Mouse (Mus musculus) forebrain, embryonic 11.5 days (tissue): ENCODE measurements at regions not wholly inside any gene's neighbourhood (a gene's known extent, or its start where the extent isn't known, plus 50 kb on each side); places are given as distances from the start of the nearest gene placed in this dataset.

Source experiments
- ATAC-seq: fragments of 200-750 bp; cut with Nextera tagmentation; replicated peaks from 2 replicates; pipeline ENCODE4 v1.8.0; 2017; ENCODE audit warnings: moderate TSS enrichment; ENCODE audit not compliant: low FRiP score
- DNase-seq: peaks from one replicate; pipeline ENCODE4 v3.0.0-alpha.2; 2017; ENCODE audit warnings: low spot score
- H3K27ac ChIP-seq: fragments of 300-500 bp; sonication (generic); 2 replicates; pipeline ENCODE4 v1.5.1; 2014; ENCODE audit warnings: low read depth, low read length
- H3K27me3 ChIP-seq: fragments of 300-500 bp; sonication (generic); 2 replicates; pipeline ENCODE4 v1.6.1; 2014; ENCODE audit warnings: mild to moderate bottlenecking, low read length, mixed read lengths; ENCODE audit not compliant: control insufficient read depth, insufficient read depth
- H3K36me3 ChIP-seq: fragments of 300-500 bp; sonication (generic); 2 replicates; pipeline ENCODE4 v1.6.1; 2014; ENCODE audit warnings: mild to moderate bottlenecking, low read length, moderate library complexity, mixed read lengths; ENCODE audit not compliant: control insufficient read depth, insufficient read depth
- H3K4me1 ChIP-seq: fragments of 300-500 bp; sonication (generic); replicated peaks from 2 replicates; pipeline ENCODE4 v1.6.1; 2014; ENCODE audit warnings: low read length, mixed read lengths; ENCODE audit not compliant: control insufficient read depth, insufficient read depth
- H3K4me2 ChIP-seq: fragments of 300-500 bp; sonication (generic); 2 replicates; pipeline ENCODE4 v1.6.1; 2014; ENCODE audit warnings: low read depth, mild to moderate bottlenecking, low read length, moderate library complexity, mixed read lengths; ENCODE audit not compliant: severe bottlenecking
- H3K4me3 ChIP-seq: fragments of 300-500 bp; sonication (generic); 2 replicates; pipeline ENCODE4 v1.5.1; 2014; ENCODE audit warnings: low read depth, low read length
- H3K9ac ChIP-seq: fragments of 300-500 bp; sonication (generic); 2 replicates; pipeline ENCODE4 v1.6.1; 2014; ENCODE audit warnings: low read length
- H3K9me3 ChIP-seq: fragments of 300-500 bp; sonication (generic); 2 replicates; pipeline ENCODE4 v1.6.1; 2016; ENCODE audit warnings: low read length, mixed read lengths; ENCODE audit not compliant: control insufficient read depth
- WGBS: fragments of 180-500 bp; shearing (Covaris S2); extraction: QIAGEN DNeasy Blood & Tissue Kit; methylation state at CpG from one replicate; pipeline ENCODE4 v1.1.7; 2014; 5-methylcytosine and 5-hydroxymethylcytosine counted together

- no peak for ATAC-seq
- Histone ChIP-seq H3K27me3 (no peaks in the 10 kb centered on the region), H3K4me2 (no peak overlapping the region), H3K4me3 (no peak overlapping the region), H3K27ac (no peak overlapping the region), H3K9ac (no peak overlapping the region), H3K4me1 (no peaks in the 10 kb centered on the region), H3K36me3 (no peaks in the 10 kb centered on the region), H3K9me3 (no peaks in the 10 kb centered on the region)
- DNase-seq: no peak
Observed at GRCm38 (mm10) chr17:89357241-89357640, 156.8 kb upstream of the Fshr start.

- no peak overlapping the region for H3K4me2 ChIP-seq
- ATAC-seq (no peak), DNase-seq (no peak)
- WGBS: 79% methylated on average over 8 of the region's 8 CpGs
- H3K27me3 ChIP-seq: no peaks in the 10 kb centered on the region
- H3K4me3 ChIP-seq: no peak overlapping the region
- no peaks in the 10 kb centered on the region for H3K4me1 ChIP-seq
- no peaks in the 10 kb centered on the region for H3K9me3 ChIP-seq
- H3K27ac ChIP-seq: no peak overlapping the region
- no peak overlapping the region for H3K9ac ChIP-seq
- no peaks in the 10 kb centered on the region for H3K36me3 ChIP-seq
Observed at GRCm38 (mm10) chr17:89340497-89341205, 140.2 kb upstream of the Fshr start.

- WGBS: 58% methylated on average over 2 of the region's 2 CpGs
- no peaks in the 10 kb centered on the region for H3K36me3 ChIP-seq
Observed at GRCm38 (mm10) chr17:89319602-89320288, 119.3 kb upstream of the Fshr start.

GRCm38 (mm10) chr17:89318356-89318755, 117.9 kb upstream of the Fshr start:
- Histone ChIP-seq H3K9me3 (no peaks in the 10 kb centered on the region), H3K4me3 (no peak overlapping the region), H3K27ac (no peak overlapping the region), H3K36me3 (no peaks in the 10 kb centered on the region), H3K4me1 (no peaks in the 10 kb centered on the region), H3K27me3 (no peaks in the 10 kb centered on the region), H3K4me2 (no peak overlapping the region), H3K9ac (no peak overlapping the region)
- DNase-seq (no peak), ATAC-seq (no peak)
- 79% methylated on average over 1 of the region's 1 CpGs for WGBS

More at GRCm38 (mm10) chr17:89319602-89320288, 119.3 kb upstream of the Fshr start:
- Histone ChIP-seq H3K9ac (no peak overlapping the region), H3K4me1 (no peaks in the 10 kb centered on the region), H3K4me3 (no peak overlapping the region), H3K27me3 (no peaks in the 10 kb centered on the region), H3K27ac (no peak overlapping the region), H3K9me3 (no peaks in the 10 kb centered on the region), H3K4me2 (no peak overlapping the region)
- no peak for DNase-seq
- ATAC-seq: no peak

- H3K4me3 ChIP-seq: no peak overlapping the region
- H3K4me1 ChIP-seq: no peaks in the 10 kb centered on the region
- DNase-seq (no peak), ATAC-seq (no peak)
- WGBS: 89% methylated on average over 12 of the region's 12 CpGs
- no peak overlapping the region for H3K4me2 ChIP-seq
- H3K27me3 ChIP-seq: no peaks in the 10 kb centered on the region
- no peak overlapping the region for H3K27ac ChIP-seq
- no peak overlapping the region for H3K9ac ChIP-seq
- H3K36me3 ChIP-seq: no peaks in the 10 kb centered on the region
- H3K9me3 ChIP-seq: no peaks in the 10 kb centered on the region
Observed at GRCm38 (mm10) chr17:89311133-89311532, 110.7 kb upstream of the Fshr start.

GRCm38 (mm10) chr17:89301325-89301724, 100.8 kb upstream of the Fshr start:
- no peak overlapping the region for H3K4me3 ChIP-seq
- H3K27me3 ChIP-seq: no peaks in the 10 kb centered on the region
- no peak for DNase-seq
- H3K9ac ChIP-seq: no peak overlapping the region
- no peak overlapping the region for H3K4me2 ChIP-seq
- no peaks in the 10 kb centered on the region for H3K36me3 ChIP-seq
- WGBS: 90% methylated on average over 4 of the region's 4 CpGs
- ATAC-seq: no peak
- no peaks in the 10 kb centered on the region for H3K4me1 ChIP-seq
- no peak overlapping the region for H3K27ac ChIP-seq
- H3K9me3 ChIP-seq: no peaks in the 10 kb centered on the region

GRCm38 (mm10) chr17:89297277-89298002, 97.0 kb upstream of the Fshr start:
- DNase-seq: no peak
- H3K4me3 ChIP-seq: no peak overlapping the region
- H3K9me3 ChIP-seq: no peaks in the 10 kb centered on the region
- no peak overlapping the region for H3K4me2 ChIP-seq
- no peak overlapping the region for H3K9ac ChIP-seq
- ATAC-seq: no peak
- H3K27ac ChIP-seq: no peak overlapping the region
- WGBS: 37% methylated on average over 4 of the region's 4 CpGs
- H3K27me3 ChIP-seq: no peaks in the 10 kb centered on the region
- H3K36me3 ChIP-seq: no peaks in the 10 kb centered on the region
- H3K4me1 ChIP-seq: no peaks in the 10 kb centered on the region

- Histone ChIP-seq H3K27me3 (no peaks in the 10 kb centered on the region), H3K9ac (no peak overlapping the region), H3K4me2 (no peak overlapping the region), H3K36me3 (no peaks in the 10 kb centered on the region), H3K27ac (no peak overlapping the region), H3K9me3 (peaks cover 10% of the 10 kb centered on the region; the same call in 1 of the 2 replicates), H3K4me3 (no peak overlapping the region), H3K4me1 (no peaks in the 10 kb centered on the region)
- ATAC-seq: no peak
- DNase-seq: no peak
- 93% methylated on average over 2 of the region's 2 CpGs for WGBS
Observed at GRCm38 (mm10) chr17:89281321-89281720, 80.8 kb upstream of the Fshr start.
